In genomic region chrX:133947427-133947826, GRCm38 (mm10) we compare ENCODE assay signal across 8 mouse cellular contexts. TPM values are rescaled to one million over a fixed set of nuclear protein-coding genes. Genes with fewer than 3 reads are reported as not detected.
DNase-seq lines count a peak whose midpoint lies in the region; ATAC-seq and TF ChIP-seq lines count a peak whose summit lies in the region.

No protein-coding gene starts in this region.

- peak; percentile 51; the same call in 1 of the 2 replicates for ATAC-seq in liver, postnatal 0 days

- no peaks in the 10 kb centered on the region for H3K36me3 ChIP-seq in liver, postnatal 0 days (replicated peaks; ENCODE audit: insufficient read depth, low read length)

- TF ChIP-seq EP300 in liver, postnatal 0 days (IDR thresholded peaks at IDR 0.05; ENCODE audit: low read depth) = no peak

- WGBS in liver, postnatal 0 days (ENCODE audit: insufficient replicate concordance) = 35% methylated on average over 3 of the region's 3 CpGs

- no peaks in the 10 kb centered on the region for H3K9me3 ChIP-seq in liver, postnatal 0 days (ENCODE audit: low read length)

- peak; percentile 86 for TF ChIP-seq CTCF in liver, postnatal 0 days (IDR thresholded peaks at IDR 0.05; ENCODE audit: low read depth)

- no peak overlapping the region for H3K27ac ChIP-seq in liver, postnatal 0 days (ENCODE audit: low read depth)

- peak; percentile 1 to 4 for DNase-seq in CD8-positive naive resting alpha-beta T cell, adult 2 months (ENCODE audit: low read depth in 2 of 2, low spot score in 2 of 2)
- DNase-seq in adipocyte (ENCODE audit: low spot score) = peak; percentile 71
- DNase-seq in embryo, embryonic 11.5 days (ENCODE audit: low read depth, low spot score) = peak; percentile 39
- peak; percentile 64 for DNase-seq in heart, postnatal 4 days
- DNase-seq in layer of hippocampus, adult 18-20 months (ENCODE audit: low spot score in 2 of 2) = peak; percentile 6 to 66
- DNase-seq in liver, postnatal 0 days = peak; percentile 33
- peak; percentile 42 for DNase-seq in retina, adult 2 months (ENCODE audit: low read depth, low spot score)
- DNase-seq in ovary, postnatal 10 days (ENCODE audit: low spot score) = no peak

- no peak overlapping the region for H3K4me3 ChIP-seq in liver, postnatal 0 days (ENCODE audit: low read depth, low read length)

- H3K9ac ChIP-seq in liver, postnatal 0 days (replicated peaks) = no peak overlapping the region

- H3K4me2 ChIP-seq in liver, postnatal 0 days (ENCODE audit: low read depth, low read length) = no peak overlapping the region

- H3K4me1 ChIP-seq in liver, postnatal 0 days (ENCODE audit: insufficient read depth) = no peaks in the 10 kb centered on the region

- no peaks in the 10 kb centered on the region for H3K27me3 ChIP-seq in liver, postnatal 0 days (ENCODE audit: insufficient read depth, low read length)

RNA-seq across cellular contexts. Expression of gene Sytl4, which starts 34.2 kb away (rescaled TPM):
- total RNA-seq in heart, postnatal 4 days (2021) = 1 to 10 TPM; 2.5 to 3.7 TPM
- 1 to 10 TPM; 1.1 to 1.7 TPM for total RNA-seq in layer of hippocampus, adult 18-20 months (2021)
- polyA plus RNA-seq in liver, postnatal 0 days (2015; fragmentation: Nextera tagmentation; extraction: Ambion mirVana) = 1.2 and 1.3 TPM in 2 replicates

RNA-seq across cellular contexts. Expression of gene Srpx2, which starts 39.2 kb away (rescaled TPM):
- 10 to 100 TPM in 1 of 2 experiments, 1 to 10 TPM in 1; 10.0 to 10.4 TPM for total RNA-seq in heart, postnatal 4 days (2021)
- total RNA-seq in layer of hippocampus, adult 18-20 months (2021) = under 1 TPM; 0.58 to 0.77 TPM
- 0.83 and 0.86 TPM in 2 replicates for polyA plus RNA-seq in liver, postnatal 0 days (2015; fragmentation: Nextera tagmentation; extraction: Ambion mirVana)

RNA-seq across cellular contexts. Expression of gene Tspan6, which starts 49.2 kb away (rescaled TPM):
- 10 to 100 TPM; 47.2 to 49.9 TPM for total RNA-seq in heart, postnatal 4 days (2021)
- 10 to 100 TPM; 13.5 to 14.2 TPM for total RNA-seq in layer of hippocampus, adult 18-20 months (2021)
- 6.3 and 6.7 TPM in 2 replicates for polyA plus RNA-seq in liver, postnatal 0 days (2015; fragmentation: Nextera tagmentation; extraction: Ambion mirVana)

Comparison
In these comparisons a context has a peak if more than half of its experiments do, and no peak if none do; other contexts are left out.
1. RNA of gene Srpx2, which starts 39.2 kb away (total RNA-seq): 10.0 to 10.4 TPM in heart, postnatal 4 days; 0.58 to 0.77 TPM in layer of hippocampus, adult 18-20 months; every median in the first group is over 4 times any median in the second.